Mouse (Mus musculus) forebrain, embryonic 11.5 days (tissue): ENCODE data around the gene Tmem205. TPM values are rescaled to one million over a fixed set of nuclear protein-coding genes. Genes with fewer than 3 reads are reported as not detected.

Source experiments
- ATAC-seq: fragments of 200-750 bp; cut with Nextera tagmentation; replicated peaks from 2 replicates; pipeline ENCODE4 v1.8.0; 2017; ENCODE audit warnings: moderate TSS enrichment; ENCODE audit not compliant: low FRiP score
- DNase-seq: peaks from one replicate; pipeline ENCODE4 v3.0.0-alpha.2; 2017; ENCODE audit warnings: low spot score
- H3K27ac ChIP-seq: fragments of 300-500 bp; sonication (generic); 2 replicates; pipeline ENCODE4 v1.5.1; 2014; ENCODE audit warnings: low read depth, low read length
- H3K27me3 ChIP-seq: fragments of 300-500 bp; sonication (generic); 2 replicates; pipeline ENCODE4 v1.6.1; 2014; ENCODE audit warnings: mild to moderate bottlenecking, low read length, mixed read lengths; ENCODE audit not compliant: control insufficient read depth, insufficient read depth
- H3K36me3 ChIP-seq: fragments of 300-500 bp; sonication (generic); 2 replicates; pipeline ENCODE4 v1.6.1; 2014; ENCODE audit warnings: mild to moderate bottlenecking, low read length, moderate library complexity, mixed read lengths; ENCODE audit not compliant: control insufficient read depth, insufficient read depth
- H3K4me1 ChIP-seq: fragments of 300-500 bp; sonication (generic); replicated peaks from 2 replicates; pipeline ENCODE4 v1.6.1; 2014; ENCODE audit warnings: low read length, mixed read lengths; ENCODE audit not compliant: control insufficient read depth, insufficient read depth
- H3K4me2 ChIP-seq: fragments of 300-500 bp; sonication (generic); 2 replicates; pipeline ENCODE4 v1.6.1; 2014; ENCODE audit warnings: low read depth, mild to moderate bottlenecking, low read length, moderate library complexity, mixed read lengths; ENCODE audit not compliant: severe bottlenecking
- H3K4me3 ChIP-seq: fragments of 300-500 bp; sonication (generic); 2 replicates; pipeline ENCODE4 v1.5.1; 2014; ENCODE audit warnings: low read depth, low read length
- H3K9ac ChIP-seq: fragments of 300-500 bp; sonication (generic); 2 replicates; pipeline ENCODE4 v1.6.1; 2014; ENCODE audit warnings: low read length
- H3K9me3 ChIP-seq: fragments of 300-500 bp; sonication (generic); 2 replicates; pipeline ENCODE4 v1.6.1; 2016; ENCODE audit warnings: low read length, mixed read lengths; ENCODE audit not compliant: control insufficient read depth
- WGBS: fragments of 180-500 bp; shearing (Covaris S2); extraction: QIAGEN DNeasy Blood & Tissue Kit; methylation state at CpG from one replicate; pipeline ENCODE4 v1.1.7; 2014; 5-methylcytosine and 5-hydroxymethylcytosine counted together
- polyA plus RNA-seq: library from polyadenylated mRNA; unstranded; fragments of >200 nt; fragmentation: Nextera tagmentation; extraction: Ambion mirVana; gene quantifications from 2 replicates; pipeline ENCODE4 v1.2.1, GENCODE M21; 2014

Tmem205 gene
- polyA plus RNA-seq, 1 experiment from 2014 or later = 31.0 TPM

DNA sequence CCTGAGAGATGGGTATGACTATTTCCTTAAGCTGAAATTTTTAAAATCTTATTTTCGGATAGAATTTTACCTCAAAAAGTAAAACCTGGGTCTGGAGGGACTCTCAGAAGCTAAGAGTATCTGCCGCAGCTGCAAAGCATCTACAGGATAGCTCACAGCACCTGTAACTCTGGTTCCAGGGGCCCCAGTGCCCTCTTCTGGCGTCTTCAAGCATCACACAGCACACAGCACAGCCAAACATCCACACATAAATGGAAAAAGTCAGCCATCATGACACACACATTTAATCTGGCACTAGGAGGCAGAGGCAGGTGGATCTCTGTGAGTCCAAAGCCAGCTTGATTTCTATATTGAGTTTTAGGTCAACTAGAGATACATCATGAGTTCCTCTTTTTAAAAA, 50.8 kb downstream of the Tmem205 start:
- Histone ChIP-seq H3K4me1 (no peaks in the 10 kb centered on the region), H3K4me2 (no peak overlapping the region), H3K9ac (no peak overlapping the region), H3K27me3 (no peaks in the 10 kb centered on the region), H3K36me3 (no peaks in the 10 kb centered on the region), H3K9me3 (no peaks in the 10 kb centered on the region), H3K27ac (no peak overlapping the region), H3K4me3 (no peak overlapping the region)
- WGBS = 66% methylated on average over 3 of the region's 3 CpGs
- no peak for DNase-seq
- no peak for ATAC-seq

DNA sequence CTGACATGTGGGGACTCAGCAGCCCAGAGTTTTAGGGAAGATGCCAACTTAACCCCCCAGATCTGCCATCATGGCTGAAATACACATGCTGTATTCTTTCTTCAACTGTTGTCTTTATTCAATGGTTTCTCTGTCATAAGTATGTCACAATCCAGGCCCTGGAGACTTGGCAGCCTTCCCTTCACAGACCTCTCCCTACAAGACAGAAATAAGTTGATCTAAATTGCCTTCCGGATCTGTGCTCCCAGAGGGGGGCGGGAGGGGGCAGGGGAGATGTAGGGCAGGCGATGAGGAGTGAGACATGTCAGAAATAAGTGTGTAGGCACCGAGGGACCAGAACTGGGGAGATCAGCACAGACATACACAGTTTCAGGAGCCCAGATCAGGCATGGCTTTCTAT, 55.2 kb downstream of the Tmem205 start:
- H3K27me3 ChIP-seq = no peaks in the 10 kb centered on the region
- H3K4me3 ChIP-seq = no peak overlapping the region
- DNase-seq (no peak), ATAC-seq (no peak)
- 70% methylated on average over 4 of the region's 4 CpGs for WGBS
- H3K4me2 ChIP-seq = no peak overlapping the region
- no peaks in the 10 kb centered on the region for H3K9me3 ChIP-seq
- H3K36me3 ChIP-seq = no peaks in the 10 kb centered on the region
- no peak overlapping the region for H3K27ac ChIP-seq
- no peak overlapping the region for H3K9ac ChIP-seq
- H3K4me1 ChIP-seq = no peaks in the 10 kb centered on the region

Other genes with a start within 250 kb of the Tmem205 start
- gene Ldlr, start 204.1 kb downstream of the Tmem205 start, polyA plus RNA-seq = 23.2 and 23.7 TPM in 2 replicates
- 138 and 162 TPM in 2 replicates for gene Spc24, start 167.3 kb downstream of the Tmem205 start, polyA plus RNA-seq
- 5.1 and 5.9 TPM in 2 replicates for gene Kank2, start 128.8 kb downstream of the Tmem205 start, polyA plus RNA-seq
- gene Angptl8, start 92.0 kb downstream of the Tmem205 start, polyA plus RNA-seq = 0.60 TPM in 1 of 2 replicates, not detected in the other
- gene Dock6, start 74.9 kb downstream of the Tmem205 start, polyA plus RNA-seq = 25.5 and 27.5 TPM in 2 replicates
- 7.5 and 8.7 TPM in 2 replicates for gene Rab3d, start 9.4 kb downstream of the Tmem205 start, polyA plus RNA-seq
- 4.4 and 4.5 TPM in 2 replicates for gene Ccdc159, start 85 bp downstream of the Tmem205 start, polyA plus RNA-seq
- 24.2 and 27.1 TPM in 2 replicates for gene Plppr2, start 9.5 kb upstream of the Tmem205 start, polyA plus RNA-seq
- gene Swsap1, start 28.2 kb upstream of the Tmem205 start, polyA plus RNA-seq = 18.5 and 22.2 TPM in 2 replicates
- 6.7 and 7.0 TPM in 2 replicates for gene Epor, start 36.0 kb upstream of the Tmem205 start, polyA plus RNA-seq
- gene Rgl3, start 61.9 kb upstream of the Tmem205 start, polyA plus RNA-seq = 1.1 and 3.4 TPM in 2 replicates
- gene Ccdc151, start 75.1 kb upstream of the Tmem205 start, polyA plus RNA-seq = 4.2 and 6.9 TPM in 2 replicates
- gene Prkcsh, start 75.2 kb upstream of the Tmem205 start, polyA plus RNA-seq = 86.9 and 94.3 TPM in 2 replicates
- gene Elavl3, start 124.5 kb upstream of the Tmem205 start, polyA plus RNA-seq = 53.5 and 60.0 TPM in 2 replicates
- gene Gm49318, start 143.7 kb upstream of the Tmem205 start, polyA plus RNA-seq = not detected in 2 replicates
- gene Zfp653, start 143.8 kb upstream of the Tmem205 start, polyA plus RNA-seq = 10.9 and 11.8 TPM in 2 replicates
- gene Ecsit, start 157.9 kb upstream of the Tmem205 start, polyA plus RNA-seq = 34.6 and 39.6 TPM in 2 replicates
- gene Cnn1, start 171.7 kb upstream of the Tmem205 start, polyA plus RNA-seq = 1.00 and 1.2 TPM in 2 replicates
- 205 and 233 TPM in 2 replicates for gene Elof1, start 189.6 kb upstream of the Tmem205 start, polyA plus RNA-seq
- 17.8 and 20.7 TPM in 2 replicates for gene Acp5, start 208.2 kb upstream of the Tmem205 start, polyA plus RNA-seq
- 59.9 and 62.5 TPM in 2 replicates for gene Pigyl, start 229.3 kb upstream of the Tmem205 start, polyA plus RNA-seq